Mouse (Mus musculus) hindbrain, embryonic 11.5 days (tissue): ENCODE data around the gene Camsap2. TPM values are rescaled to one million over a fixed set of nuclear protein-coding genes. Genes with fewer than 3 reads are reported as not detected.
A peak's percentile ranks its signal among the peaks of the same experiment; 100 is the strongest.

Source experiments
- ATAC-seq: fragments of 200-750 bp; cut with Nextera tagmentation; 2 replicates; pipeline ENCODE4 v1.8.0; 2017; ENCODE audit warnings: mild to moderate bottlenecking, moderate TSS enrichment, moderate library complexity; ENCODE audit not compliant: low FRiP score
- DNase-seq: peaks from one replicate; pipeline ENCODE4 v3.0.0-alpha.2; 2015; ENCODE audit warnings: low spot score
- H3K27ac ChIP-seq: fragments of 300-500 bp; sonication (generic); 2 replicates; pipeline ENCODE4 v1.5.1; 2014; ENCODE audit warnings: mild to moderate bottlenecking, low read depth, low read length
- H3K27me3 ChIP-seq: fragments of 300-500 bp; sonication (generic); 2 replicates; pipeline ENCODE4 v1.6.1; 2014; ENCODE audit warnings: mild to moderate bottlenecking, low read length, moderate library complexity, mixed read lengths; ENCODE audit not compliant: control insufficient read depth, insufficient read depth
- H3K36me3 ChIP-seq: fragments of 300-500 bp; sonication (generic); 2 replicates; pipeline ENCODE4 v1.6.1; 2014; ENCODE audit warnings: mild to moderate bottlenecking, low read length, moderate library complexity, mixed read lengths; ENCODE audit not compliant: control insufficient read depth, insufficient read depth
- H3K4me1 ChIP-seq: fragments of 300-500 bp; sonication (generic); replicated peaks from 2 replicates; pipeline ENCODE4 v1.6.1; 2014; ENCODE audit warnings: low read length, mixed read lengths; ENCODE audit not compliant: control insufficient read depth, insufficient read depth
- H3K4me2 ChIP-seq: fragments of 300-500 bp; sonication (generic); replicated peaks from 2 replicates; pipeline ENCODE4 v1.6.1; 2014; ENCODE audit warnings: mild to moderate bottlenecking, low read depth, low read length
- H3K4me3 ChIP-seq: fragments of 300-500 bp; sonication (generic); 2 replicates; pipeline ENCODE4 v1.5.1; 2014; ENCODE audit warnings: low read depth, low read length
- H3K9ac ChIP-seq: fragments of 300-500 bp; sonication (generic); 2 replicates; pipeline ENCODE4 v1.6.1; 2014; ENCODE audit warnings: low read depth, low read length
- H3K9me3 ChIP-seq: fragments of 300-500 bp; sonication (generic); 2 replicates; pipeline ENCODE4 v1.6.1; 2016; ENCODE audit warnings: low read length; ENCODE audit not compliant: control insufficient read depth
- WGBS: fragments of 180-500 bp; shearing (Covaris S2); extraction: QIAGEN DNeasy Blood & Tissue Kit; methylation state at CpG from one replicate; pipeline ENCODE4 v1.1.7; 2014; 5-methylcytosine and 5-hydroxymethylcytosine counted together
- polyA plus RNA-seq: library from polyadenylated mRNA; unstranded; fragments of >200 nt; fragmentation: Nextera tagmentation; extraction: Ambion mirVana; gene quantifications from 2 replicates; pipeline ENCODE4 v1.2.1, GENCODE M21; 2014

The Camsap2 gene
- 36.7 and 40.1 TPM in 2 replicates for polyA plus RNA-seq

DNA sequence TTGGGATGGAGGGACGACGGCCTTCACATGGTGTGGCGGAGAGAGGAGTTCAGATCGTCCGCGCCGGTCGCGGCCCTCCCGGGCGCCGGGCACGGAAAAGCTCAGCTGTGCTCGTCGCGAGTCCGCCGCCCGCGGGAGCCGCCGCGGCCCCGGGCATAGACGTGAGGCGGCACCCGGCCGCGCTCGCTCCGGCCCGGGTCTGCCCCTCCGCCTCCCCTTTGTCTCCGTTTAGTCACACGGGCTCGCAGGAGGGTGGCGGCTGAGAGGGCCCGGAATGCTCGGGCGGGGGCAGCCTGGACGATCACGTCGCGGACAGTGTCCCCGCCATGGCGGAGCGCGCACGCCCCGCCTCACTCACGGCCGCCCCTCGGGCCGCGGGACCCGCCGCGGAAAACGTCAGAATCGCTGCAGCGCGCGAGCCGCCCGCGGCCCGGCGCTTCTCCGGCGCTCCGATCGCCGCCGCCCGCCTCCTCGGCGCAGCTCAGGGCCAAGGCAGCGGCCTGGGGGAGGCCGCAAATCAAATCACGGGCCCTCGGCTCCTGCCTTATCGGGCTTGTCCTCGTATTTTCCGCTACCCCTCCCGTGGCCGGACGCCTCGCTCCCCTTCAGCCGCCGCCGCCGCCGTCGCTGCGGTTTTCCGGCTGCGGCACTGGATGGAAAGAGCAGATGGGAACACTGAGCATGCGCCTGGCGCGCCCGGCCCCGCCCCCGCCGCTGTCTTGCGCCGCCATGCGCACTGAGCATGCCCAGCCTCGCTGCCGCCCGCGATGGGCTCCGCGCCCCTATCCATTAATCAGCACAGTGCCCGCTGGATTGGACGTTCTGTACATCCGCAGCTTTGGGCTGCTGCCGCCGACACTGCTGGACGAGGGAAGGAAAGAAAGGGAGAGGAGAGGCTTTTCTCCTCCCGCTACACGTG, at the start of gene Camsap2:
Camsap2 (minus strand) TSS at position 651 of the 919 bp plus-strand sequence.
- WGBS = under 1% methylated on average over 97 of the region's 121 CpGs
- peaks cover 2% of the 10 kb centered on the region; the same call in 1 of the 2 replicates for H3K4me1 ChIP-seq
- peak; percentile 98 for ATAC-seq

DNA sequence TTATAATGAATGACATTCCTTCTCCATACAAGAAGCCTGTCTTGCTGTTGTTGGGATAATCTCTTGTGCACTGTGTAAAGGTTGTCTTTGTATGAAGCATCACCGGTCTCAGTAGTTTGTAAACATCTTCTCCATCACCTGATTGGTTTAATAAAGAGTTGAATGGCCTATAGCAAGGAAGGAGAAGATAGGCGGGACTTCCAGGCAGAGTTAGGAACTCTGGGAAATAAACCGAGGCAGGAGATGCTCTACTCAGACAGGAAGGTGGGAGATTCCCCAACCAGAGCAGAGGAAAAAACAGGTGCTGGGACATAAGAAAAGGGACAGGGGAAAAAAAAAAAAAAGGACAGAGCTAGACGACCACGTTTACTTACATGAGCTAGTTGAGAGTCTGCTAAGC, 49.2 kb upstream of the Camsap2 start:
- DNase-seq = no peak
- no peaks in the 10 kb centered on the region for H3K36me3 ChIP-seq
- no peaks in the 10 kb centered on the region for H3K4me1 ChIP-seq
- no peak overlapping the region for H3K9ac ChIP-seq
- ATAC-seq = no peak
- no peaks in the 10 kb centered on the region for H3K9me3 ChIP-seq
- no peak overlapping the region for H3K27ac ChIP-seq
- H3K27me3 ChIP-seq = no peaks in the 10 kb centered on the region
- H3K4me2 ChIP-seq = no peak overlapping the region
- 39% methylated on average over 5 of the region's 5 CpGs for WGBS
- H3K4me3 ChIP-seq = no peak overlapping the region

More for the DNA sequence above, at the start of gene Camsap2:
- peak within 1 kb of the TSS; percentile 71 for H3K4me2 ChIP-seq
- H3K4me3 ChIP-seq = peak within 1 kb of the TSS; percentile 95
- H3K9ac ChIP-seq = peak within 1 kb of the TSS; percentile 98
- H3K27me3 ChIP-seq = no peaks in the 10 kb centered on the region
- peak within 1 kb of the TSS; percentile 97 for H3K27ac ChIP-seq
- peak; percentile 97 for DNase-seq
- H3K36me3 ChIP-seq = no peaks in the 10 kb centered on the region
- H3K9me3 ChIP-seq = no peaks in the 10 kb centered on the region

DNA sequence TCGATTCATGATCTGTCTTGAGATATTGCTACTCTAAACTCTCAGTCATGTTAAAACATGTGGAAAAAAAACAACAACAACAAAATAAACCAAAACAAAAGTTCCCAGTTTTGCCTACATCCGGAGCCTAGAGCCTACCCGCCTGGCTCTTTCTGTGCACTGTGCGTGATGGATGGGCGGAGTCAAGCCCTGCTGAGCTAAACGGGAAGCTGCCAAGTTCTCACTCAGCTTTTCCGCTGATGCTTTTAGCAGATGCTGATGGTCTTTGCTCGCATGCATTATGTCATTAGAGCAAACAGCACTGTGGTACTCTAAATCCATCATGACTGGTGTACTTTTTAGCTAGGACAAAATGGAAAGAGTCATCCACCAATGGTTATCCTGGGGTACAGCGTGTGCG, 48.6 kb upstream of the Camsap2 start:
- Histone ChIP-seq H3K4me2 (no peak overlapping the region), H3K9ac (no peak overlapping the region), H3K9me3 (no peaks in the 10 kb centered on the region), H3K4me1 (no peaks in the 10 kb centered on the region), H3K36me3 (no peaks in the 10 kb centered on the region), H3K27me3 (no peaks in the 10 kb centered on the region), H3K4me3 (no peak overlapping the region), H3K27ac (no peak overlapping the region)
- WGBS = 39% methylated on average over 10 of the region's 10 CpGs
- DNase-seq (peak; percentile 28), ATAC-seq (no peak)

DNA sequence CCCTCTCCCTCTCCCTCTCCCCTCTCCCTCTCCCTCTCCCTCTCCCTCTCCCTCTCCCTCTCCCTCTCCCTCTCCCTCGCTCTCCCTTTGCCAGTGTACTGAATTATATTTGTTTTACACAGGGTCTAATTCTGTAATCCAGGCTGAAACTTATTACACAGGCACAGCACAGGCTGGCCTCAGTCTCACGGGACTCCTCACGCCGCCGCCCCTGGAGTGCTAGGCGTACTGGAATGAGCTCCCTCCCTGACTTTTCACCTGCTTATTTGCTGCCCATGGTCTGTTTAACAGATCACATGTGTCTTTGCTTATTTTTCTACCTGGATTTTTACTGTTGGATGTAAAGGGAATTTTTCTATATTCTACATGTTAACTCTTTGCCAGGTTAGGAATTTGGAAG, 41.0 kb upstream of the Camsap2 start:
- no peaks in the 10 kb centered on the region for H3K4me1 ChIP-seq
- no peak overlapping the region for H3K4me3 ChIP-seq
- H3K4me2 ChIP-seq = no peak overlapping the region
- no peaks in the 10 kb centered on the region for H3K27me3 ChIP-seq
- no peak for DNase-seq
- H3K36me3 ChIP-seq = no peaks in the 10 kb centered on the region
- H3K9ac ChIP-seq = no peak overlapping the region
- H3K27ac ChIP-seq = no peak overlapping the region
- 62% methylated on average over 5 of the region's 6 CpGs for WGBS
- no peak for ATAC-seq
- H3K9me3 ChIP-seq = no peaks in the 10 kb centered on the region

DNA sequence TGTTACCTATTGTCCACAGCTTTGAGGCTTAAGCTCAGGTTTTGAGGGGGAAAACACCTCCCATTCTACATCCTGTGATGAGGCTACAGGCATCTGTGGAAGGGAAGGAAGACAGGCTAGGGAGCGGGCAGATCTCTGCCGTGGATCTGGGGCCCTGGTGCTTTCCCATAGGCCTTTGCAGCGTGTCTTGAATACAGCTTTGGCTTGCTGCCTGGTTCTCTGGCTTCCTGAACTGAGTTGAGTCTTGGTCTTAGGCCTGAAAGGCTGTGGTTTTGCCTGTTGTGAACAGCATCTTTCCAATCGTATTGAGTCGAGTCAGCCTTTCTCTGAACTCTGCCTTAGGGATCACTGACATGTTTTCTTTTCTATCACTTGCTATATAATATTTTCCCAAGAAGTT, 35.7 kb upstream of the Camsap2 start:
- WGBS = 96% methylated on average over 5 of the region's 5 CpGs

DNA sequence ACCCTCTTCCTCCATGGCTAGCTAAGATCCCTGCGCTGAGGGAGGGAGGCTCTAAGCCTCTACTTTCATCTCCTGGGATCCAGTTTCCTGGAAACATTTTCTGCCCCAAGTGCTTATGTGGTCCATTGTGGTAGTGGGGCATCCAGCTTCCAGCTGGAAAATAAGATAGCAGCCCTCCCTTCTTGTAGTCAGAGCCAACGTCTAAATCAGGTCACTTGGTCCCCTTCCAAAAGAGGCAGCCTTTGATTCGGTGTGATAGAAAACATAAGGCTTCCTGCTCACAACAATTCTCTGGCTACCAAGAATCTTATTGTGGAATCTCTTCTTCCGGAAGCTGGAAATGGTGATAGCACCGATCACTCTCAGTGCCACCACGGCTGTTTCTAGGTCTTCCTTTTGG, 35.3 kb upstream of the Camsap2 start:
- DNase-seq (no peak), ATAC-seq (no peak)
- Histone ChIP-seq H3K4me3 (no peak overlapping the region), H3K9me3 (no peaks in the 10 kb centered on the region), H3K4me2 (no peak overlapping the region), H3K27me3 (no peaks in the 10 kb centered on the region), H3K9ac (no peak overlapping the region), H3K36me3 (no peaks in the 10 kb centered on the region), H3K27ac (no peak overlapping the region), H3K4me1 (no peaks in the 10 kb centered on the region)
- 91% methylated on average over 6 of the region's 6 CpGs for WGBS

More for the DNA sequence above, 35.7 kb upstream of the Camsap2 start:
- Histone ChIP-seq H3K9me3 (no peaks in the 10 kb centered on the region), H3K27ac (no peak overlapping the region), H3K4me3 (no peak overlapping the region), H3K27me3 (no peaks in the 10 kb centered on the region), H3K9ac (no peak overlapping the region), H3K36me3 (no peaks in the 10 kb centered on the region), H3K4me1 (no peaks in the 10 kb centered on the region), H3K4me2 (no peak overlapping the region)
- DNase-seq = no peak
- ATAC-seq = no peak

DNA sequence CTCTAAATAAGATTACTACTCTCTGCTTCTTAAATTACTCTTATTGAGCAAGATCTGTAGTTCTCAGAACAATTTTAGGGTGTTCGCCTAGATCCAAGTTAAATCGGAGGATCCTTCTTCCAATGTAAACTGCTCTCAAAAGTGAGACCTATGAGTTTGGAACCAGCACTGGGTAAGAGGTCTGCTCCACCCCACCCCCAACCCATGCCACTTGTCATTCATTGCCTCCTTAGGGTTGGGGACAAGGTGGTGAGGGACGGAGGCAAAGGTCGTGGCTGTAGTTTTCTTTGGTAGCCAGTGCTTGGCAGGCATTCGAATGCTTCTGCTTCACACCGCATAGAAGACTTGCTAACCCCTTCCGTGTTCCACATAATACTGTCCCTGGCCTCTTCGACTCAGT, 34.7 kb upstream of the Camsap2 start:
- no peak for ATAC-seq
- H3K36me3 ChIP-seq = no peaks in the 10 kb centered on the region
- no peak overlapping the region for H3K9ac ChIP-seq
- H3K27me3 ChIP-seq = no peaks in the 10 kb centered on the region
- 86% methylated on average over 8 of the region's 8 CpGs for WGBS
- H3K4me1 ChIP-seq = no peaks in the 10 kb centered on the region
- H3K4me2 ChIP-seq = no peak overlapping the region
- no peak overlapping the region for H3K27ac ChIP-seq
- no peak for DNase-seq
- H3K4me3 ChIP-seq = no peak overlapping the region
- no peaks in the 10 kb centered on the region for H3K9me3 ChIP-seq

DNA sequence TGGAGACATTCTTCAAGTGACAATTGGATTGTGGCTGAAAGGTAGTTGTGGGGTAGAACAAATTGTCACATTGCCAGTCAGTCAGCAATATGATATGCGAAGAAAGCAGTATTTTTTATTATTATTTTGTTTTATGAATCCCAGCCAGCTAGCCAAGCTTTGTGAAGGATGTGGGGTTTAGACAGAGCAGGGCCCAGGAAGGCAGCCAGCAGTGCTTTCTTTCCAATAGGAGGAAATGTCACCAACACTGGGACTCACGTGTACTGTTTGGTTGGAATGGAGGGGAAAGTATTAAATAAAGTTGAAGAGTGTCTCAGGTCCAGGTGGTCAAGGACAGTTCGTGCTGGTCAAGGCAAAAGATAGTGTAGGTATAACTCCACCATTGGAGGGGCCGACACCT, 34.3 kb upstream of the Camsap2 start:
- Histone ChIP-seq H3K4me1 (no peaks in the 10 kb centered on the region), H3K27ac (no peak overlapping the region), H3K9ac (no peak overlapping the region), H3K4me3 (no peak overlapping the region), H3K27me3 (no peaks in the 10 kb centered on the region), H3K4me2 (no peak overlapping the region), H3K36me3 (no peaks in the 10 kb centered on the region), H3K9me3 (no peaks in the 10 kb centered on the region)
- DNase-seq (no peak), ATAC-seq (no peak)
- WGBS = 91% methylated on average over 4 of the region's 4 CpGs

DNA sequence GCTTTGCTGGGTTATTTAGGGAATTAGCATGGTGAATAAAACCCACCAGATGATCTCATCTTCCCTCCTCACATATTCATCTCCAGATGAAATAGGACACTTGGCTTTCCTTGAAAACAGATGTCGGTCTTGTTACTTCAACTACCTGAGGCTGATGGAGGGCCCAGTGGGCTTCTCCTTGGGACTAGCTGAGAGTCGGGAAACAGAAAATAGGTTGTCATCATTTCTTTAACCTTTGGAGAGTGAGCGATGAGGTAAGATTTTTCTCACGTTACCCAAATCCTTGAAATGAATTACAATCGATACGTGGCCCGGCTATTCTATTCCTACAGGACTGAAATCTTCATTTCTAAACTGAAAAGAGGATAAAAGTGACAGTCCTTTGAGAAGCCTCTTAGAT, 33.4 kb upstream of the Camsap2 start:
- ATAC-seq (no peak), DNase-seq (no peak)
- no peak overlapping the region for H3K4me3 ChIP-seq
- no peak overlapping the region for H3K4me2 ChIP-seq
- no peak overlapping the region for H3K9ac ChIP-seq
- no peak overlapping the region for H3K27ac ChIP-seq
- H3K36me3 ChIP-seq = no peaks in the 10 kb centered on the region
- no peaks in the 10 kb centered on the region for H3K27me3 ChIP-seq
- WGBS = 94% methylated on average over 7 of the region's 7 CpGs
- no peaks in the 10 kb centered on the region for H3K4me1 ChIP-seq
- H3K9me3 ChIP-seq = no peaks in the 10 kb centered on the region
